Mouse (Mus musculus) heart, adult 2 months (tissue): ENCODE measurements at regions not wholly inside any gene's neighbourhood (a gene's known extent, or its start where the extent isn't known, plus 50 kb on each side); places are given as distances from the start of the nearest gene placed in this dataset.
A peak's percentile ranks its signal among the peaks of the same experiment; 100 is the strongest.
"Not testable (repeated sequence)": the region's sequence is repeated elsewhere in the genome, so short reads cannot be mapped to it uniquely, and the experiment has no call there.

ENCODE experiments used
- DNase-seq, 2 experiments: peaks; one replicate each; pipeline ENCODE4 v3.0.0; 2021
- H3K27ac ChIP-seq: fragments of 200-600 bp; 2 replicates; pipeline ENCODE4 v1.8.1; 2022
- H3K27me3 ChIP-seq: fragments of 200-500 bp; 2 replicates; pipeline ENCODE4 v1.6.1; 2012; ENCODE audit warnings: mild to moderate bottlenecking, low read length, inconsistent platforms, mixed read lengths; ENCODE audit not compliant: control insufficient read depth, insufficient read depth
- H3K36me3 ChIP-seq: fragments of 200-500 bp; 2 replicates; pipeline ENCODE4 v1.6.1; 2012; ENCODE audit warnings: low read length, inconsistent platforms; ENCODE audit not compliant: control insufficient read depth, insufficient read depth
- H3K4me1 ChIP-seq: fragments of 200-500 bp; 2 replicates; pipeline ENCODE4 v1.6.1; 2011; ENCODE audit warnings: low read length; ENCODE audit not compliant: control insufficient read depth, insufficient read depth
- H3K4me3 ChIP-seq: fragments of 200-600 bp; 2 replicates; pipeline ENCODE4 v1.8.1; 2022
- H3K79me2 ChIP-seq: fragments of 200-500 bp; replicated peaks from 2 replicates; pipeline ENCODE4 v1.6.1; 2012; ENCODE audit warnings: mild to moderate bottlenecking, inconsistent platforms, low read length, moderate library complexity, mixed read lengths; ENCODE audit not compliant: control insufficient read depth, insufficient read depth
- H3K9ac ChIP-seq: fragments of 200-500 bp; 2 replicates; pipeline ENCODE4 v1.6.1; 2012; ENCODE audit warnings: low read depth, mild to moderate bottlenecking, control low read depth, inconsistent platforms, low read length, mixed read lengths
- CTCF ChIP-seq: fragments of 200-600 bp; IDR thresholded peaks from 2 replicates; pipeline ENCODE4 v1.8.1; 2022; ENCODE audit warnings: antibody characterized with exemption, mild to moderate bottlenecking, moderate library complexity
- POLR2A ChIP-seq: fragments of 200-500 bp; IDR thresholded peaks from 2 replicates; pipeline ENCODE4 v1.6.1; 2011; ENCODE audit warnings: mild to moderate bottlenecking, low read depth, low read length, control low read depth; ENCODE audit not compliant: insufficient read depth
- WGBS: fragments of 180-500 bp; shearing (Covaris S2); methylation state at CpG from one replicate; pipeline ENCODE4 v1.1.7; 2018; 5-methylcytosine and 5-hydroxymethylcytosine counted together
- intact Hi-C: fragments of 180-260 bp; cut with DNase I; formaldehyde crosslinking; loops from one replicate; pipeline ENCODE4 v1.15.1; 2025

DNA sequence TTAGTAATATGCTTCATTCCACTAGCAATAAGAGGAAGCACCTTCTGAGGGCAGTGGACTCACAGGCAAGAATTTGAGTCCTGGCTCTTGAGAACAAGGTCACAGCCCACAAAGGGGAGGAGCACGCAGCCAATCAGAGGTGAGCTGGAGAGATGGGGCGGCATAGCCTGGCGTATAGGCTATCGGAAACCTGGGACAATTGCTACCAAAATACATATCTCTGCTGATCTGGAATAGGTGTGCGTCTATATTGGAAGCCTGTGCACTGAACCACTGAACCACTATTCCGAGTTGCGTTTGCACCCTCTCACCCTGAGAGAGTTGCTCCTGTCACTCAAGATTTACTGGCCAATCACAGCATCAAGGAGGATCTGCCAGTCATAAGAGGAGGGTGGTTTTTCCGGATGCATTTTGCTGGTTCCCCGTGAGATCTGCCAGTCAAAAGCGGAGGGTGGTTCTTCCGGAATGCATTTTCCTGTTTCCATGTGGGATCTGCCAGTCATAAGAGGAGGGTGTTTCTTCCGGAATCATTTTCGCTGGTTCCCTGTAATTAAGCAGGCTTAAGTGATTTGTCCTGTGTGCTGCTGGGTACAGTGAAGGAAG, 80.1 kb upstream of the Riok2 start:
- DNase-seq = peak; percentile 85 to 94
- WGBS = under 1% methylated on average over 13 of the region's 13 CpGs
- not testable (repeated sequence) for H3K36me3 ChIP-seq, H3K27me3 ChIP-seq, H3K79me2 ChIP-seq, H3K4me1 ChIP-seq
- TF ChIP-seq CTCF (peak; percentile 33; the same call in 1 of the 2 replicates), POLR2A (peak; percentile 48; the same call in 1 of the 2 replicates)
- Histone ChIP-seq H3K4me3 (peak overlapping the region; percentile 87), H3K9ac (peak overlapping the region; percentile 68), H3K27ac (peak overlapping the region; percentile 92)
- intact Hi-C loops = loop anchor here (1.0 to 10.0 kb wide), 2 partner anchors 80 to 289 kb away; partner anchors contain the start of gene Riok2

DNA sequence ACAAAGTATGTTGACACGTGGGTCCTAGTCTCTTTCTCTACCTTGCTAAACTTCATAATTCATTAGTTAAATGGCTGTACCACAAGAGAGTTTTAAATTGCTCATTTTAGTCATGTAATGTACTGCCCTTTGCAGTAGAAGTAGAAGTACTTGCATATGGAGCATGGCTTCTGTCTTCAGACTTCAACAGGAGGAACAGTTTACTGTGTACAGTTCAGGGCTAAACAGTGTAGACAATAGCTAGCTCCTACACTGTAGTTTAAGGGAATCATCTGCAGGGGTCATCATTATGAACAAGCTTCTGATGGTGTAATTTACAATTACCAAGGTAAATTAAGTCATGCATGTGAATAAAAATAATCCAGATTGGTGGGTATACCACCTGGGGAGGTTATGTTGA, 79.1 kb upstream of the Riok2 start:
- not testable (repeated sequence) for H3K36me3 ChIP-seq, H3K79me2 ChIP-seq, H3K9ac ChIP-seq, H3K27ac ChIP-seq, H3K4me1 ChIP-seq, DNase-seq, H3K27me3 ChIP-seq
- peak overlapping the region; percentile 87 for H3K4me3 ChIP-seq
- intact Hi-C loops = loop anchor here (10.0 kb wide), 1 partner anchor 290 kb away; no protein-coding TSS in a partner anchor
- WGBS = 0% methylated on average over 1 of the region's 1 CpGs

DNA sequence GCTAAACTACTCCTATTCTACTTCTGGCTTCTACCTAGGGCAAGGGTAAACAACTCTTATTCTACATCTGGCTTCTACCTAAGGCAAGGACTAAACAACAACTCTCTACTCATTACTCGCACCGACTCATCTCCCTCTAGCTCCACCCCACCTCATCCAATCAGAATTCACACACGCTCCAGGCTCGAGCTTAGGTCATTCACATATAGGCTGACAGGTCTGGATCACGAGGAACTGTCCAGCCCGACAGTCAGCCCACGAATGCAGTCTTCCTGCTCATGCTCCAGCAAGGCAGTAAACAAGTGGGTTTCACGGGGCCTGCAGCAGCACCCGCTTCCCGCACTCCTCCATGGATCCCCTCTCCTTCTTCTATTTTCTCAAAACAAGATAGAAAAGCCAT, 70.6 kb upstream of the Riok2 start:
- WGBS = 97% methylated on average over 10 of the region's 10 CpGs

More for the DNA sequence above, 70.6 kb upstream of the Riok2 start:
- H3K4me3 ChIP-seq, H3K27ac ChIP-seq, H3K9ac ChIP-seq, H3K79me2 ChIP-seq, DNase-seq, H3K4me1 ChIP-seq, H3K36me3 ChIP-seq, H3K27me3 ChIP-seq, intact Hi-C loops: not testable (repeated sequence)
